Mouse (Mus musculus): ENCODE results near the gene Gm5150.

DNA sequence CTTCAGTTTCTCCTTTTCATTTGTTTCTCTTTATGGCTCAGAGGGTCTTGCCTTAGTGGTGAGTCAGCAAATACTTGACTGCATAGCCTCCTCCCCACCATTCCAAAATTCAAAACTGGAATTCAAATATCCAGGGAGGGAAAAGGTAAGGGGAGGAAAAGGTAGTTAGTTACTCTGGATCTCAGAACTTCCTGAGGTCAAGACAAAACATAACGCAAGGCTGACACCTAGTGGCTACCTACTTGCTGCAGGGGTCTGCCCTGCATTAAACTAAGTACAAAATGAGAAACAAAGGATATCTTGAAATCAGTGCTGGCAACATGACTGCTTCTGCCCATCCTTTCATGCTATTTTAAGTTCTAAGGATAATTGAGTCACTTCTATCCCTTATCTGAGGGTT, 37.1 kb upstream of the Gm5150 start:
- TF ChIP-seq CTCF (IDR thresholded peaks at IDR 0.05; ENCODE audit: insufficient read depth, low read depth, low read length) = no peak
- TF ChIP-seq POLR2A (IDR thresholded peaks at IDR 0.05; ENCODE audit: insufficient read depth, low read depth, low read length) = no peak

All from olfactory bulb, adult 2 months (tissue).